Mouse (Mus musculus) heart, postnatal 14 days (tissue): ENCODE measurements around the gene Ccar1. TPM values are rescaled to one million over a fixed set of nuclear protein-coding genes. Genes with fewer than 3 reads are reported as not detected.
"Not testable (repeated sequence)": the region's sequence is repeated elsewhere in the genome, so short reads cannot be mapped to it uniquely, and the experiment has no call there.

Experiments
- DNase-seq, 2 experiments: peaks; one replicate each; pipeline ENCODE4 v3.0.0; 2021 to 2022
- intact Hi-C: fragments of 180-260 bp; cut with DNase I; formaldehyde crosslinking; loops from one replicate; pipeline ENCODE4 v1.15.1; 2025
- long read RNA-seq, 2 experiments: library from polyadenylated mRNA; stranded (forward); transcript quantifications; one replicate each; pipeline ENCODE4 v2.0.0; 2021
- total RNA-seq, 2 experiments: library from RNA; stranded (reverse); gene quantifications; 2 replicates each; pipeline ENCODE4 v1.2.3; 2021

The Ccar1 gene
- 10 to 100 TPM; 56.3 to 58.7 TPM for total RNA-seq
- long read RNA-seq, experiment 1, full-length matches to known transcripts = 18 of 47 reads
- long read RNA-seq, experiment 1, partial matches to known transcripts = 14 of 47 reads
- long read RNA-seq, experiment 1, other reads (novel, unspliced or antisense) = 15 of 47 reads
- long read RNA-seq, experiment 2, full-length matches to known transcripts = 19 of 54 reads
- long read RNA-seq, experiment 2, partial matches to known transcripts = 19 of 54 reads
- long read RNA-seq, experiment 2, other reads (novel, unspliced or antisense) = 16 of 54 reads

DNA sequence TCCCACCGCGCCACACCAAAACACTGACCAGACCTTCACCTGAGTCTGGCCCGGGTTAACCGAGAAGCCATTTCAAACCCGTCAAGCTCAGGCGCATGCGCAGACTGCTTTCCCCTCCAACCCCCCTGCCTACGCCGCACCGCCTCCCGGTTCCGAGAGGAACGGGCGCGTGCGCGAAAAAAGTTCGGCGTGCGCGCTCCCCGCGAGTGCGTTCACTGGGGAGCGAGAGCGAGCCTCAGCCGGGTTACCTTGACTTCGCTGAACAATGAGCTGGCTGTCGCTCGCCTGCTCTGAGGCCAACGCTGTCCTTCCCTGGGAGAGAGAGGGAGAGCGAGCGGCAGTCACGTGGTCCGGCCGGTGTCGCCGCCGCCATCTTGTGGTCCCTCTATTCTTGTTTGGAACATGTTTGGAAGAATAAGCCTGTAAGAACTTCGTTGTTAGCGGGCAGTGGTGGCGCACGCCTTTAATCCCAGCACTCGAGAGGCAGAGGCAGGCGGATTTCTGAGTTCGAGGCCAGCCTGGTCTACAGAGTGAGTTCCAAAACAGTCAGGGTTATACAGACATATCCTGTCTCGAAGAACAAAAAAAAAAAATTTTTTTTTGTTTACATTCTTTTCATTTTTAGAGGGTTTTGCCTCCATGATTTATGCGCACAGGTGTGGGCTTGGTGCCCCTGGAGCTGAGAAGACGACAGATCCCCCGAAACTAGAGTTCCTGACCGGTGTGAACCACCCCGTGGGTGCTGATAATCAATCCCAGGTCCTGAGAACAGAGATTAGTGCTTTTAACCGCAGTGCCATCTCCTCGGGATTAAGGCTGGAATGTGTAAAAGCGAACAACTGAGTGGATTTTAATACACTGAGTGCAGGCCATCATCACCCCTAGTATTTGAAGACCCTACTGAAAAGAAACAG, at the start of gene Ccar1:
TSS of gene Ccar1 (minus strand) at position 110 of the 914 bp plus-strand sequence.
- intact Hi-C loops = loop anchor here (5.0 kb wide), 1 partner anchor 230 kb away; the partner anchor contains the start of genes Hnrnph3 and Pbld2
- peak; percentile 100 for DNase-seq

DNA sequence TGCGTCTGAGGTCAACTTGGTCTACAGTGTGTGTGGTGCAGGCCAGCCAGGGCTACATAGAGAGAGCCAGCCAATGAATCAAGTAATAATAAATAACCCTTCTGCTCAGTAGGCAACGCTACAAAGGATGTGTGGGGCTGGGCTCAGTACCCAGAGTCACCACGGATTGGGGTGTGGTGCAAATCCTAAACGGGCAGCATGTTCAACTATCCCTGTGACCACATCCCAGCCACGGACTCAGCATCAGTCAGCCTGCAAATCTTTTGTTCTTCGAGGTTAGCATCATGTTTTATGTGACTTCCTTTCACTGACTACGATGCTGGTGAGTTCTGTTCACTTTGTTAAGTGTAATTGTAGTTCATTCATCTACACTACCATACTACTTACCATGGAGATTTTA, 48.6 kb upstream of the Ccar1 start:
- intact Hi-C loops = no loop called here
- no peak for DNase-seq

DNA sequence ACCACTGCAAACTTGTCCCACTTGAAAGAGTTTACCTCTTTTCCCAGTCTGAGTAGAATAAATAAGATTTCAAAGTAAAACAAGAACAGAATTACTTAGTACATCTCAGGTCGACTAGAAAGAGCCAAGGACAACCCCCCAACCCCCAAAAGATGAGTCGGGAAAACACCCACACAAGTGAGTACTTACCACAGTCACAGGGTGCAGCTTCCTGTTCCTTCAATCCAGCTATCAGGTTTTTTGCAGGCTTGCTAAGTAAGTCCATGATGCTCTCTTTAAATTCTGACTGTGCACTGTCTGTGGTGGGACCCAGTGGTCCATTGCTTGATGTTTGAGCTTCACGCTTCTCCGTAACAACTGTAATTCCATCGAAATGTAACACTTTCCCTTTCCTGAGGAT, 45.9 kb upstream of the Ccar1 start:
- DNase-seq = no peak
- intact Hi-C loops = no loop called here

DNA sequence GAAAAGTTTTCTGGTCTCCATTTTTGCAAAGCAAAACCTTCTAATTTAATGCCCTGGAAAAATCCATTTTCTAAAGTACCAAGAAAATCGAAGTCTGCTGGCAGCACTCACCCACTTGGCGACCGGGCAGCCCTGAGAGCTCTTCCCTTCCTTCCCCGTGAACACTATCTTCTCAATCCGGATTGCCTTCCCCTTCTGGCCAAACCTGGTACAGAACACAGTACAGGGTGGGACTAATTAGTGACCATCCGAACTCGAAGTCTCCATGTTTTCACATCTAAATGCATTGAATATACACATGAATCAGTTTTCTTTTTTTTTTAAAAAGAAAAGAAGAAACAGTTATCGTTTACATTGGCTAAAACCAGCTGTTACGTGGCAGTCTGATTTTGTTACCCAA, 40.7 kb upstream of the Ccar1 start:
- DNase-seq = no peak
- intact Hi-C loops = no loop called here

DNA sequence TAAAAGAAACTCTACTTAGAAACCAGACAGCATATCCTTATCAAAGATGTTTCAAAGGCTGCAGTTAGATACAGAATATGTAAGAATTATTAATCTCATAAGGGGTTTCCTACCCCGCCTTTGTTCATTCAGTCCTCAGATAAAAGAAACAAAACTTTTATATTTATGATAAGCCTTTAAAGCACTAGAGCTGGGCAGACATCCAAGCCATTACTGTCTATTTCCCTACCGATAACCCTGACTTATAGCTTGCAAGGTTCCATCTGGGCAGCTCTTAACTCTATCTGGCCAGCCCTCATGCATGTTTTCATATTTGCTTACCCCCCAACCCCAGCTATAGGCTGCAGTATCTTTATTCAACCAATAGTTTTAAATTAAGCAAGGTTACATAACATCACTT, 39.5 kb upstream of the Ccar1 start:
- intact Hi-C loops = no loop called here
- DNase-seq = no peak

DNA sequence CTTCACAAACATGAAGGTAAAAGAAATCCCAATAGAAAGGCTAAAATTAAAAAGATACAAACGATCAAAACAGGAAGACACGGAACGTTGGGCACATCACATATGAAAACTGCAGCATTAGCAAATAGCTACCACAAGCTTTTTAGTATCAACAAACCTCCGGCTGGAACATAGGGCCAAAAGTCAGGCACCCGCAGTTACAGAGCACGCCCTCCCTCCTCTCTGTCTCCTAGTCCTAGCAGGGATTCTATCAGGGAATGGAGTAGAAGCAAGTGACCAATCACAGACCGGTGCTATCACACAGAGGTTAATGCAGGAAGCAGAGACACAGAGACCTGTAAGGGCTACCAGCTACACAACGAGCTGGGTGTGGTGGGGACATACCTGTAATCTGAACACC, 32.4 kb upstream of the Ccar1 start:
- intact Hi-C loops = no loop called here
- DNase-seq = no peak

DNA sequence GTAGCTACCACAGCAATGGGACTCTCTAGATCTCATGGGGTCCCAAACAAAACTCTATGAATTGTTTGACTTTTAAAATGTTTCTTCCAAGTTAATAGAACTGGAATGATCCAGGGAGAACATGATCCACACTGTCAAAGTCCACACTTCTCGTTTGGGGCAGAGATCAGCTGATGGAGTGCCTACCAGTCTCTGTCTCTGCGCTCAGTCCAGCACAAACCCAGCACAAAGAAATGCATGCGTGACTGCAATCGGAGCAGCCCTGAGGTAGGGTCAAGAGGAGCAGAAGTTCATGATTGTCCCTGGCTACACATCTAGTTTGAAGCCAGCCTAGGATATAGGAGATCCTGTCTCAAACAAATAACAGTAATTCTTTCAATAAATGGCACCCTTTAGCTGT, 31.3 kb upstream of the Ccar1 start:
- intact Hi-C loops = no loop called here

DNA sequence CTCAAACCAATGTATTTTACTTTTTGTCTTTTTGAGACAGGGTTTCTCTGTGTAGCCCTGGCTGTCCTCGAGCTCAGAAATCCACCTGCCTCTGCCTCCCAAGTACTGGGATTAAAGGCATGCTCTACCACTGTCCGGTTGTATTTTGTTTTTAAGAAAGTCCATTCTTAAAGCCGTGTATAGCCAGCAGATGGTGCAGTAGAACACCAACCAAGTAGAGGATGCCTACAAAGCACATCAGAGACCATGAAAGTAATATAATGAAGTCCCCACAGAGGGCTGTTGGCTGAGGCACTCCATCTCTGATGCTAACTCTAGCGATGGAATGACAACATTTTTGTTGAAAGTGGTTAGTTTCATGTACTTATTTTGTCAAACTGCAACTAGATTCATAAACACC, 17.9 kb upstream of the Ccar1 start:
- intact Hi-C loops = no loop called here
- DNase-seq = no peak

More for the DNA sequence above, 31.3 kb upstream of the Ccar1 start:
- DNase-seq = no peak

DNA sequence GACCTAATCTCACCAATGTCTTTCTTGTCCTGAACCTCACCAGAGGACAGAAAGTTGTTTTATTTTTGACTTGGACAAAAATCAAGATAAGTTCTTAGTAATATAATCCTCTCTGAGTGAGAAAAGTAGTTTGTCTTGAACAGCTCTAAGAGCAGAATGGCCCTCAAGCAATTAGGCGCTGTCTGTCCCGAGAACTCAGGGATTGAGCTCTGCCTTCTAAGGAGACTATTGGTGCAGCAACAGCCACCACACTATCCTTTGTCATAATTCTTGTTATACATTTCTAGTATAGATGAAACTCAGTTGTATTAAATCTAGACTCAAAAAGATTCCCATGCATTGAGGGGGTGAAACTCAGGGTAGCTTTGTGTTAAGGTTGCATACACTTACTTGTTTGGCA, 16.7 kb upstream of the Ccar1 start:
- no peak for DNase-seq
- intact Hi-C loops = no loop called here

DNA sequence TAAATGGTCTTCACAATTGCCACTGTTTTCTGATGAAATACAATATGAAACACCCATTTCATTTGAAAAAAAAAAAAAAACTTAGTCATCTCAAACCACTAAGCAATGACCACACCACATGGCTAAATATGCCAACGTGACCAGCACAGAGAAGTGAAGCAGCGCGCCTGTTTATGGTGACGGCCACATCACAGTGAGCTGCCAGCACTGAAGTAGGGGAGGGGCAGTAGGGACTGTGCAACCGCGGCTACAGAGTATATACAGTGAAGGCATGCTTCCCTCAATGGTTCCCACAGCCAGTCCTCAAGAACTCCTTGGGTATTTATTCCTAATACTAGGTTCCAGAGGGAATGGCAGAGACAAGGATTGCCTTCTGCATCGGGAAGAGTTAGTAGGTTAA, 16.2 kb upstream of the Ccar1 start:
- intact Hi-C loops = no loop called here
- no peak for DNase-seq

DNA sequence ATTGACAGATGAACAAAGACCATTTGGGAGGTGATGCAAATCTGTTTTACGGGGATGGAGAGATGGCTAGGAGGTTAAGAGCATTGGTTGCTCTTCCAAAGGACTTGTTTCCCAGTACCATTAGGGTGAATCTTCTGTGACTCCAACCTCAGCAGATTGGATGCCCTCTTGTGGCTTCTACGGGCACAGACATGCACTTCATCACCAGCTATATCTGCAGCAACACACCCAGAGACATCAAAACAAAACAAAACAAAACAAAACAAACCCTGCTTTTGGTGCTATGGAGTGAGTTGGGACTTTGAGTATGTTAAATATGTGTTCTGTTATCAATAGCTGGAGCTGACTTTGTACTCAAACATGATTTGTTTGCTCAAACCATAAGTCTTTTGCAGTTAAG, 12.0 kb upstream of the Ccar1 start:
- DNase-seq = no peak
- intact Hi-C loops = no loop called here

DNA sequence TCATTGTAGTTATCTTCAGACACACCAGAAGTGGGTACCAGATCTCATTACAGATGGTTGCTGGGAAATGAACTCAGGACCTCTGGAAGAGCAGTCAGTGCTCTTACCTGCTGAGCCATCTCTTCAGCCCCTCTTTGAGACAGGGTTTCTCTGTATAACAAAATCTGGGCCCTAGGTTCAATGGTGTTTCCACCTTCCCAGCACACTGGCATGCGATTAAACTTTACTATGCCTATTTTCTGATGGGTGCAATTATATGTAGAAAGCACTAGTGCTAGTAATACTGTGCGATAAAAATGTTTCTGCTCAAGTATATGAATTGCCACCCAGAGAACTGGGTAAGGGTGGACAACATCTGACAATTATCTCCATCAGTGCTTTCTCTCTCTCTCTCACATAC, 11.2 kb upstream of the Ccar1 start:
- intact Hi-C loops = no loop called here
- no peak for DNase-seq

DNA sequence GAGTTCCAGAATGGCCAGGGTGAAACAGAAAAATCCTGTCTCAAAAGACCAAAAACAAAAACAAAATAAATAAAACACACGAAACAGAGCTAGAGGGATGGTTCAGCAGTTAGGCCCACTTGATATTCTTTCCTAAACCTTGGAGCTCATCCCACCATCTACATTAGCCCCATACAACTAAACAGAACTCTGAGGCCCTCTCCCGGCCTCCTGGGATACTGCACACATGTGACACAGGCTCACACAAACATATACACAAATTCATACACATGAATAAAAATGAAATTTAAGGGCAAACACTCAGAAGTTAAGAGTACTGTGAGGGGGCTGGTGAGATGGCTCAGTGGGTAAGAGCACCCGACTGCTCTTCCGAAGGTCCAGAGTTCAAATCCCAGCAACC, 2.1 kb upstream of the Ccar1 start:
- no peak for DNase-seq
- intact Hi-C loops = loop anchor here (5.0 kb wide), 1 partner anchor 228 kb away; the partner anchor contains the start of genes Hnrnph3 and Pbld2

DNA sequence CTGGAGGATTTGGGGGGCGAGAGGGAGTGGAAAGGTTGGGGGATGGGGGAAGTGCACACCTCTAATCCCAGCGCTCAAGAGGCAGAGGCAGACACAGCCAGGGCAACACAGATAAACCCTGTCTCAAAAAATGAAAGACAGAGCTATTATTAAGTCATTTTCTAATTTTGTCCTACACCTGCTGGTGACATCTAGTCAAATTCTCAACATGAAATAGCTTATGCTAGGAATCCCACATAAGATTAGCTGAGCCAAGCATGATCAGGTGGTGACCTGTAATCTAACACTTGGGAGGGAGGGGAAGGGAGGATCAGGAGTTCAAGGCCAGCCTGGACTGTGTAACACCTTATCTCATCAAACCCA, 986 bp upstream of the Ccar1 start:
- peak in 1 of 2 experiments; percentile 8 for DNase-seq

DNA sequence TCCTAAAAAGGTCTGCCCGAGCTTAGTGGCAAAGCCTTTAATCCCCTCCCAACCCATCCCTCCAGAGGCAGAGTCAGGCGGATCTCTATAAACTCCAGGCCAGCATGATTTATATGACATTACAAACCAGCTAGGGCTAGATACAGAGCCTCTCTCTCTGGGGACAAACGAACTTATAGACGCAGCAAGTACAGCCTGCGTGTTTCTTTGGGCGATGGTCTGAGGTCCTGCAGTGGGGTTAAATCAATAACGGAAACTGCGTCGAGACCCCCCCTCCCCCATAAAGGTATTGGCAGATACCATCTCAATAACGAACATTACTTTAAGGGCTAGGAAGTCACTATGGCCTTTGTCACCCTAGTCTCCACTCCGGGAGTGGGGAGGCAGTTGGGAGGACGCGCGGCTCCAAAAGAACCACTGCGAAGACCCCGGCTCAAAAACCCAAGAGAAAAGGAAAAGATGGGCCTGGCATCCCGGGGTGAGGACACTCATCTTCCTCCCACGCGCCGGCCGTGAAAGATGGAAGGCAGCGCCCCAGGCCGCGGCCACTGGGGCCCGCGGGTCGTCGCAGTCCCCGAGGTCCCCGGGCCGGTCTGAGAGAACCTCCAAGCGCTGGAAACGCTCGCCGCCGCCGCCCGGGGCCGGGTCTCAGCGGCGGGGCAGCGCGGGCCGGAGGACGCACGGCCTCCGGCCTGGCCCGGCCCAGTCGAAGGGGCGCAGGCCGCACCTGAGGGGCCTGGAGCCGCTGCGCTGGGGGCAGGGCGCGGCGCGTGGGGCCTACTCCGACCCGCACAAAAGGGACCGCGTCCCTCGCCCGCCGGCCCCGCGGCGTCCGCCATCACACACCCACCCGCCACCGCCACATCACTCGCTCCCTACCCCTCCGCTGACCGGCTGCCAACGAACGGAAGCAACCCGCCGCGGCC, 572 bp downstream of the Ccar1 start:
- intact Hi-C loops = loop anchor here (5.0 kb wide), 1 partner anchor 231 kb away; the partner anchor contains the start of genes Hnrnph3 and Pbld2
- no peak for DNase-seq

More for the DNA sequence above, 986 bp upstream of the Ccar1 start:
- intact Hi-C loops = loop anchor here (5.0 kb wide), 1 partner anchor 229 kb away; the partner anchor contains the start of genes Hnrnph3 and Pbld2

DNA sequence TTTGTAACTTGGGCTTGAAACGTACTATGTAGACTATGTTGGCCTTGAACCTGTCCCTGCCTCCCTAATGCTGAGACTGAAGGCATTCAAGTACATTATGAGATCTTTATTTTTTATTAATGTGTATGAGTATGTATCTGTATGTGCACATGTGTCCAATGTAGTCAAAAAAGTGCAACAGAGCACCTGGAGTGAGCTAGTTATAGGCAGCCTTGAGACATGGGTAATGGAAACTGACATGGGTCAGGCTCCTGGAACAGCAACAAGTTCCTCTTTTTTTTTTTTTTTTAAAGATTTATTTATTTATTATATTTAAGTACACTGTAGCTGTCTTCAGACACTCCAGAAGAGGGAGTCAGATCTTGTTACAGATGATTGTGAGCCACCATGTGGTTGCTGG, 10.3 kb downstream of the Ccar1 start:
- intact Hi-C loops, DNase-seq: not testable (repeated sequence)

DNA sequence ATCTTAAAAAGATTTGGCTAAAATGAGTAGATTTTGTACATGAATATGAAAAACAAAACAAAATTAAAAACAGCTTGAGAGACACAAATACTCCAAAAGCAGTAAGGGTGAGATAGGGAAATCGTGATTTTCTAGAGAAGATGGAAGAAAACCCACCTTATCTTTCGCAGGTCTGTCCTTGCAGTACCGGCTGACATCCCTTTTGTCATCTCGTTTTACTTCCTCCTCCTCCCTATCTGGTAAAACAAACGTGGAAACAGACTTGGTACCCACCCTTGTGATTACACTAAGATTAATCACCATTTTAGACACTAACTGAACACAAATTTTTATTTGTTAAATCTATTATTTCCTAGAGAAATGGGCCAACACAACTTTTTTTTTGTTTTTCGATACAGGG, 41.3 kb downstream of the Ccar1 start:
- intact Hi-C loops = no loop called here
- DNase-seq = no peak

DNA sequence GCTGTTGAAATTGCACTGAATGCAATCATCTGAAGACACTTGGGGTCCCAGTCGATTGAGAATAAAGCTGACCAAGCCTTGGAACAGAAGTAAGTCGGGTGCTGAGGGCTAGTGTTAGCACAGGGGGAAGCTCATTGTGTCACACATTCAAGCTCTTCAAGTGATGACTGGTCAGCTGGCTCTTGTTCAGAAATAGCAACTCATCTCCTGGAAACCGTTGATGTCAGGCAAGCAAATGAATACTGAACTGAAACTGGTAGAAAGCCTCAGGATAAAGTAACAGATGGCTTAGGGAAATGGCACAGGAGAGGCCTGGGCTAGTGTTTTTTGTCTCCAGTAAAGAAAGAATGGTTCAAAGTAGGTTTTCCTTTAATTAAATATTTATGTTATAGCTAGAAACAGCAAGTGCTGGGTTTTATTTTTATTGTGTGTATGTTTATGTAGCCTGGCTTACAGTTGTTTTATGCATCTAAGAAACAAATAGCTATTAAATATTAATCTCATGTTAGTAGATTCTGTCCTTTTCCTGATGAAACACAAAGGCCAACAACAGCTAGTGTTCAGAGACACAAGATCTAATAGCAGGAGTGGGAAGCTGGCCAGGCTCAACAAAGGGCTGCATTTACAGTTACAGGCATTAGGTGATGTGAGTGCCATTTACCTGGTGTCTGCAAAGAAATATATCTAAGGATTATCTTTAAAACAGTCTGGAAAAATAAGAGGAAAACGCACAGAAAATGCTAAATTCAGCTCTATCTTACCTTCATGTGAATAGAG, 51.9 kb downstream of the Ccar1 start:
- DNase-seq = peak in 1 of 2 experiments; percentile 19
- intact Hi-C loops = loop anchor here (10.0 kb wide), 1 partner anchor 105 kb away; no protein-coding TSS in a partner anchor

DNA sequence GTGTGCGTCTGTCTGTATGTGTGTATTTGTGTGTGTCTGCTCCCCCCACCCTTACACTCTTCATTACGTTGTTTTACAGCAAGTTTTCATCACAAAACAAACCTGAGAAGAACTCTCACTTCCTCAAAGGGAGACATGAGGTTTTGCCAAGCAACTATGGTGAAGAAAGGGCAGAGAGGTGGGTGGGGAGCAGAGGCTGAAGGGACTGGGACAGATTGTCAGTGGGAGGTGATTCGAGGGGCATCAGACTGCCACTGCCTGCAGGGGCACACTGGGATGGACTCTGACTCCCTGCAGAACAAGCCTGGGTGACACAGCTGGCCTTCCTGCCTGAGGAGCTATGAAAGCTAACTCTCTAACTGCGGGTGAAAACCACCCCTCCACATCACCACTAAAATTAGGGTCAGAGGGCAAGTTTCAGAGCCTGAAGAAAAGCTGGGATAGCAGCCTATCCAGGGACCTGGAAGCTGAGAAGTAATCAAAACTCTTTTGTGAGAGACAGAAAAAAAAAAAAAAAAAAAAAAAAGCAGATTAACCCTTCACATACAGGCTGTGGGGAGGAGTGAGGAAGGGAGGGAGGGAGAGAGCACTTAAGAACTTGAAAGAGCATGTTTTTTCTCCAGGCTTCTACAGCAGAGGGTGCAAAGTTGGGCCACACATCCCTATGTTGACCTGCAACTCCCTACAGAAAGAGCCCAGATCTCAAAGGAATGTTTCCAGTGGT, 55.0 kb downstream of the Ccar1 start:
- DNase-seq = no peak
- intact Hi-C loops = no loop called here
